Mouse (Mus musculus) midbrain, postnatal 0 days (tissue): ENCODE measurements around the gene Adad2. TPM values are rescaled to one million over a fixed set of nuclear protein-coding genes. Genes with fewer than 3 reads are reported as not detected.
A peak's percentile ranks its signal among the peaks of the same experiment; 100 is the strongest.

ENCODE experiments used
- ATAC-seq: fragments of 200-750 bp; cut with Nextera tagmentation; 2 replicates; pipeline ENCODE4 v1.8.0; 2017; ENCODE audit warnings: moderate number of reproducible peaks, mild to moderate bottlenecking, moderate TSS enrichment, moderate library complexity; ENCODE audit not compliant: low FRiP score
- DNase-seq: peaks from one replicate; pipeline ENCODE4 v3.0.0-alpha.2; 2015; ENCODE audit warnings: low spot score
- H3K27ac ChIP-seq: fragments of 300-500 bp; sonication (generic); 2 replicates; pipeline ENCODE4 v1.5.1; 2014; ENCODE audit warnings: low read depth, mild to moderate bottlenecking, low read length, mixed read lengths
- H3K27me3 ChIP-seq: fragments of 300-500 bp; sonication (generic); 2 replicates; pipeline ENCODE4 v1.6.1; 2014; ENCODE audit warnings: low read length, control low read depth, mixed read lengths; ENCODE audit not compliant: insufficient read depth
- H3K36me3 ChIP-seq: fragments of 300-500 bp; sonication (generic); 2 replicates; pipeline ENCODE4 v1.6.1; 2014; ENCODE audit warnings: low read length, control low read depth, mixed read lengths; ENCODE audit not compliant: insufficient read depth
- H3K4me1 ChIP-seq: fragments of 300-500 bp; sonication (generic); 2 replicates; pipeline ENCODE4 v1.6.1; 2014; ENCODE audit warnings: mild to moderate bottlenecking, control low read depth, antibody characterized with exemption, low read length, mixed read lengths; ENCODE audit not compliant: insufficient read depth
- H3K4me2 ChIP-seq: fragments of 300-500 bp; sonication (generic); 2 replicates; pipeline ENCODE4 v1.6.1; 2014; ENCODE audit warnings: low read depth, mild to moderate bottlenecking, low read length, mixed read lengths; ENCODE audit not compliant: poor library complexity, severe bottlenecking
- H3K4me3 ChIP-seq: fragments of 300-500 bp; sonication (generic); 2 replicates; pipeline ENCODE4 v1.5.1; 2014; ENCODE audit warnings: low read depth, mild to moderate bottlenecking, low read length, moderate library complexity
- H3K9ac ChIP-seq: fragments of 300-500 bp; sonication (generic); replicated peaks from 2 replicates; pipeline ENCODE4 v1.6.1; 2014; ENCODE audit warnings: mild to moderate bottlenecking, low read length, moderate library complexity, mixed read lengths; ENCODE audit not compliant: poor library complexity, severe bottlenecking
- H3K9me3 ChIP-seq: fragments of 300-500 bp; sonication (generic); 2 replicates; pipeline ENCODE4 v1.6.1; 2016; ENCODE audit warnings: low read length, control low read depth
- CTCF ChIP-seq: IDR thresholded peaks from 2 replicates; pipeline ENCODE4 v1.5.1; 2016; ENCODE audit warnings: antibody characterized with exemption, mild to moderate bottlenecking
- WGBS: fragments of 180-500 bp; shearing (Covaris S2); extraction: QIAGEN DNeasy Blood & Tissue Kit; methylation state at CpG from one replicate; pipeline ENCODE4 v1.1.7; 2014; 5-methylcytosine and 5-hydroxymethylcytosine counted together
- polyA plus RNA-seq: library from polyadenylated mRNA; unstranded; fragments of >200 nt; fragmentation: Nextera tagmentation; extraction: Ambion mirVana; gene quantifications from 2 replicates; pipeline ENCODE4 v1.2.1, GENCODE M21; 2015
- total RNA-seq: library from RNA; depleted of rRNA; stranded (reverse); fragments of >200 nt; gene quantifications from 2 replicates; pipeline ENCODE4 v1.2.3, GENCODE M21; 2014

Gene Adad2
- total and polyA plus RNA-seq, 2 experiments from 2014 or later: 0.23 to 0.33 TPM

DNA sequence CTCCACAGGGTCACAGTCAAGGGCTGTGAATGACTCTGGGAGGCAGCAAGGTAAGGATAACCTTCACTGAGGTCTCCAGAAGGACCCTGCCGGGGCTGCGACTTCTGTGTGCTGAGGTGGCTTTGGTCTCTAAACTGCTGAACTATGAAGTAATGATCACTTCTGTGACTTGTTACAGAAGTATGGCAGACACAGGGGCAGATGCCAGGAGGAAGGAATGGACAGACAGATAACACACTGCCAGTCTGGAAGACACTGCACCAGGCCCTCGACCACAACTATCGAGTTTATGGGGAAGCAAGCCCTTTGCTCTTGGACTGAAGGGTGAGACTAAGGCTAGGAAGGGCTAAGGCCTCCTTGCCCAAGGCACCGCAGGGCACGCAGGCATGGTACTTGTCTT lies 41.4 kb upstream of the Adad2 start:
- DNase-seq (no peak), ATAC-seq (no peak)
- no peak overlapping the region for H3K9ac ChIP-seq
- peaks cover 17% of the 10 kb centered on the region for H3K36me3 ChIP-seq
- WGBS: 89% methylated on average over 6 of the region's 6 CpGs
- H3K9me3 ChIP-seq: no peaks in the 10 kb centered on the region
- H3K27me3 ChIP-seq: no peaks in the 10 kb centered on the region
- no peak for TF ChIP-seq CTCF
- H3K27ac ChIP-seq: no peak overlapping the region
- H3K4me3 ChIP-seq: no peak overlapping the region
- peaks cover 10% of the 10 kb centered on the region; the same call in 1 of the 2 replicates for H3K4me1 ChIP-seq
- no peak overlapping the region for H3K4me2 ChIP-seq

DNA sequence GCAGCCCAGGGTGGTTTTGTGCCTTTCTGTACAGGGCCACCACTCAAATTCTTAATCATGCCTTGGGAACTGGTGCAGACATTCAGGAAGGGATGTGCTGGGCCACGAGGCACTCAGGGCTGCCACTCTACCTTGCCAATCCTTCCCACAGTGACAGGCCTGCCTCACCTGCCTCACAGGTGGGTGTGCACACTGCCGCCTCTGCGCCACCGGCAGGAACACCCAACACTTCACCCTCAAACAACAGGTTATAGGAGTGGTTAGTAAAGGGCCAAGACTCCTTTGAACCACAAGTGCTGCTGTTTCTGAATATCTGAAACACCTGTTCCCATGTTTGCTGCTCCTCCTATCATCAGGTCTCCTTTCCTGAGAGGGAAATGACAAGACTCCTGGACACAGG lies 40.1 kb upstream of the Adad2 start:
- no peak overlapping the region for H3K4me3 ChIP-seq
- H3K9ac ChIP-seq: no peak overlapping the region
- H3K9me3 ChIP-seq: no peaks in the 10 kb centered on the region
- H3K27ac ChIP-seq: no peak overlapping the region
- no peak overlapping the region for H3K4me2 ChIP-seq
- TF ChIP-seq CTCF: no peak
- peaks cover 10% of the 10 kb centered on the region; the same call in 1 of the 2 replicates for H3K4me1 ChIP-seq
- DNase-seq: no peak
- ATAC-seq: no peak
- 94% methylated on average over 4 of the region's 4 CpGs for WGBS
- peaks cover 11% of the 10 kb centered on the region; the same call in 1 of the 2 replicates for H3K36me3 ChIP-seq
- H3K27me3 ChIP-seq: no peaks in the 10 kb centered on the region

- TF ChIP-seq CTCF: peak; percentile 42
- Histone ChIP-seq H3K4me1 (peaks cover 10% of the 10 kb centered on the region; the same call in 1 of the 2 replicates), H3K9me3 (no peaks in the 10 kb centered on the region), H3K27ac (peak within 1 kb of the TSS; percentile 83), H3K4me2 (peak within 1 kb of the TSS; percentile 84), H3K27me3 (no peaks in the 10 kb centered on the region), H3K4me3 (peak within 1 kb of the TSS; percentile 92), H3K36me3 (0 out of 2 replicates have a peak, but pooled peaks cover 4% of the 10 kb centered on the region), H3K9ac (peak within 1 kb of the TSS; percentile 84)
- ATAC-seq (peak; percentile 81), DNase-seq (peak; percentile 91)
- WGBS: under 1% methylated on average over 93 of the region's 97 CpGs
Observed at GRCm38 (mm10) chr8:119574437-119575365, 37.8 kb upstream of the Adad2 start, which contains the start of the genes Hsdl1 and Dnaaf1. TSS of gene Hsdl1 (minus strand) at chr8:119575183. TSS of gene Dnaaf1 (plus strand) at chr8:119575235.

- peak overlapping the region; percentile 84; the same call in 1 of the 2 replicates for H3K9ac ChIP-seq
- no peaks in the 10 kb centered on the region for H3K9me3 ChIP-seq
- H3K4me1 ChIP-seq: peaks cover 10% of the 10 kb centered on the region; the same call in 1 of the 2 replicates
- peak overlapping the region; percentile 84 for H3K4me2 ChIP-seq
- ATAC-seq (peak; percentile 21; the same call in 1 of the 2 replicates), DNase-seq (no peak)
- H3K36me3 ChIP-seq: 0 out of 2 replicates have a peak, but pooled peaks cover 4% of the 10 kb centered on the region
- WGBS: 3% methylated on average over 8 of the region's 16 CpGs
- peak overlapping the region; percentile 83; the same call in 1 of the 2 replicates for H3K27ac ChIP-seq
- peak overlapping the region; percentile 92 for H3K4me3 ChIP-seq
- no peak for TF ChIP-seq CTCF
- no peaks in the 10 kb centered on the region for H3K27me3 ChIP-seq
Observed at GRCm38 (mm10) chr8:119575366-119575726, 37.2 kb upstream of the Adad2 start.

GRCm38 (mm10) chr8:119579096-119579495 lies 33.5 kb upstream of the Adad2 start:
- ATAC-seq (no peak), DNase-seq (no peak)
- Histone ChIP-seq H3K4me3 (no peak overlapping the region), H3K36me3 (no peaks in the 10 kb centered on the region), H3K4me2 (no peak overlapping the region), H3K27me3 (no peaks in the 10 kb centered on the region), H3K4me1 (no peaks in the 10 kb centered on the region), H3K9me3 (no peaks in the 10 kb centered on the region), H3K27ac (no peak overlapping the region), H3K9ac (no peak overlapping the region)
- WGBS: 44% methylated on average over 13 of the region's 13 CpGs
- no peak for TF ChIP-seq CTCF
